Mouse (Mus musculus): ENCODE data around the gene Tesc.

- no peak for TF ChIP-seq POLR2A (IDR thresholded peaks at IDR 0.05; ENCODE audit: borderline replicate concordance, low read depth, low read length)
- TF ChIP-seq CTCF (IDR thresholded peaks at IDR 0.05; ENCODE audit: low read depth, low read length), result no peak
Observed at GRCm38 (mm10) chr5:118033740-118034139, 6.2 kb downstream of the Tesc start.
